Mouse (Mus musculus) ES-E14 (cell line): ENCODE data around the gene Kif1c. TPM values are rescaled to one million over a fixed set of nuclear protein-coding genes. Genes with fewer than 3 reads are reported as not detected.

ENCODE experiments used
- DNase-seq: peaks from one replicate; pipeline ENCODE4 v3.0.0-alpha.2; 2013; ENCODE audit warnings: low read depth, low spot score
- H3K27ac ChIP-seq: 2 replicates; pipeline ENCODE4 v1.5.1; 2012; ENCODE audit warnings: low read depth, mild to moderate bottlenecking, low read length, moderate library complexity, mixed read lengths; ENCODE audit not compliant: poor library complexity, insufficient read depth, severe bottlenecking
- H3K36me3 ChIP-seq: 2 replicates; pipeline ENCODE4 v1.6.1; 2012; ENCODE audit warnings: mild to moderate bottlenecking, low read length, moderate library complexity, mixed read lengths; ENCODE audit not compliant: control insufficient read depth, poor library complexity, insufficient read depth, severe bottlenecking
- H3K4me1 ChIP-seq, 2 experiments: fragments of 150-350 bp in 1 of 2; sonication (generic) in 1 of 2; 2 replicates each; pipeline ENCODE4 v1.6.1; 2012; ENCODE audit warnings: low read length in 2 of 2, mild to moderate bottlenecking in 1 of 2, mixed read lengths in 1 of 2; ENCODE audit not compliant: control insufficient read depth in 2 of 2, insufficient read depth in 2 of 2, poor library complexity in 1 of 2
- H3K4me3 ChIP-seq, 2 experiments: fragments of 150-350 bp in 1 of 2; sonication (generic) in 1 of 2; 2 replicates each; pipeline ENCODE4 v1.5.1; 2012; ENCODE audit warnings: low read length in 2 of 2, low read depth in 1 of 2, mild to moderate bottlenecking in 1 of 2, mixed read lengths in 1 of 2; ENCODE audit not compliant: insufficient read depth in 1 of 2, poor library complexity in 1 of 2, severe bottlenecking in 1 of 2
- H3K9ac ChIP-seq: 2 replicates; pipeline ENCODE4 v1.6.1; 2012; ENCODE audit warnings: low read depth, mild to moderate bottlenecking, low read length, mixed read lengths; ENCODE audit not compliant: poor library complexity, insufficient read depth, severe bottlenecking
- H3K9me3 ChIP-seq: fragments of 150-350 bp; sonication (generic); 2 replicates; pipeline ENCODE4 v1.6.1; 2012; ENCODE audit warnings: low read depth, mild to moderate bottlenecking, low read length; ENCODE audit not compliant: control insufficient read depth, insufficient read depth
- CHD2 ChIP-seq: IDR thresholded peaks from 2 replicates; pipeline ENCODE4 v1.6.1; 2014; ENCODE audit warnings: mild to moderate bottlenecking, low read depth, low read length, inconsistent platforms
- HCFC1 ChIP-seq: IDR thresholded peaks from 2 replicates; pipeline ENCODE4 v1.6.1; 2012; ENCODE audit warnings: low read length, inconsistent platforms, borderline replicate concordance; ENCODE audit not compliant: insufficient read depth
- MAFK ChIP-seq: IDR thresholded peaks from 2 replicates; pipeline ENCODE4 v1.6.1; 2014; ENCODE audit warnings: mild to moderate bottlenecking, low read depth, low read length, inconsistent platforms; ENCODE audit not compliant: insufficient read depth
- ZC3H11A ChIP-seq: IDR thresholded peaks from 2 replicates; pipeline ENCODE4 v1.6.1; 2012; ENCODE audit warnings: low read depth, mild to moderate bottlenecking, inconsistent platforms, low read length, borderline replicate concordance
- ZNF384 ChIP-seq: IDR thresholded peaks from 2 replicates; pipeline ENCODE4 v1.6.1; 2012; ENCODE audit warnings: low read depth, low read length, inconsistent platforms
- in situ Hi-C, 2 experiments: fragments of 600-800 bp; cut with MboI; formaldehyde crosslinking; loops; one replicate each; pipeline ENCODE4 v1.15.1; 2025; ENCODE audit warnings: low sequenced_read_pairs in 2 of 2, inconsistent platforms in 1 of 2; ENCODE audit not compliant: unreplicated experiment in 2 of 2
- total RNA-seq: library from RNA; depleted of rRNA; stranded (reverse); fragments of 300-350 nt; gene quantifications from 2 replicates; pipeline ENCODE4 v1.2.3, GENCODE M21; 2012

Kif1c gene
- total RNA-seq, 1 experiment = 29.2 TPM

DNA sequence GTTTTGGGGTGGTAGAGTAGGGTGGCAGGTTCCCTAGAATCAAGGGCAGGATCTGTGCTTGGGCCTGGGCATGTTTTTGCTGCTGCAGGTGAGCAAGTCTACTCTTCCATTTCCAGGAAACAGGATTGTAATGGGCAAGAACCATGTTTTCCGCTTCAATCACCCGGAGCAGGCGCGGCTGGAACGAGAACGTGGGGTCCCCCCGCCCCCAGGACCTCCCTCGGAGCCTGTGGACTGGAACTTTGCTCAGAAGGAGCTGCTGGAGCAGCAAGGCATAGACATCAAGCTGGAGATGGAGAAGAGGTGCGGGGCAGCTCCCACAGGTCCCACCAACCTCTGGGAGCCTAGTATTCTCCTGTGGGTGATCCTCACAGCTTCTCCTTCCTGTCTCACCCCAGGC, 24.4 kb downstream of the Kif1c start:
- no peaks in the 10 kb centered on the region for H3K4me1 ChIP-seq
- no peak overlapping the region for H3K9ac ChIP-seq
- H3K4me3 ChIP-seq = no peak overlapping the region
- no peaks in the 10 kb centered on the region for H3K9me3 ChIP-seq
- H3K27ac ChIP-seq = no peak overlapping the region
- in situ Hi-C loops = no loop called here
- no peak for TF ChIP-seq HCFC1
- TF ChIP-seq MAFK = no peak
- no peak for TF ChIP-seq ZC3H11A
- no peak for TF ChIP-seq ZNF384
- no peak for TF ChIP-seq CHD2
- no peak for DNase-seq
- peaks cover 54% of the 10 kb centered on the region for H3K36me3 ChIP-seq

DNA sequence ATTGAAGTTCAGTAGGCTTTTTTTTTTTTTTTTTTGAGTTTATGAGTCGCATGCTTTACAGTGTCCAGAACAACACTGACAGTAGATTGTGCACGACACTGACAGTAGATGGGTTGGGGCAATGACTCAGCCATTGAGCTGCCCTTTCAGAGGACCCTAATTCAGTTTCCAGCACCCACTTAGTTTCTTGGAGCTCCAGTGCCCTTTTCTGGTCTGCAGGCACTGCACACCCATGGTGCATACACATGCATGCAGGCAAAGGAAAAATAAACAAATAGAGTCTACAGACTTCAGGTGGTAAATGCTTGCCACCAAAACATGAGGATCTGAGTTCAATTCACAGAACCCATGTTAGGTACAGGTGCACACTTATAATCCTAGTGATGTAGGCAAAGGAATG, 26.2 kb downstream of the Kif1c start:
- Histone ChIP-seq H3K4me3 (no peak overlapping the region; a peak in 1 of 4 replicates), H3K36me3 (peaks cover 46% of the 10 kb centered on the region), H3K4me1 (no peaks in the 10 kb centered on the region), H3K9ac (no peak overlapping the region), H3K27ac (no peak overlapping the region), H3K9me3 (no peaks in the 10 kb centered on the region)
- DNase-seq = no peak
- TF ChIP-seq ZNF384 (no peak), MAFK (no peak), ZC3H11A (no peak), CHD2 (no peak), HCFC1 (no peak)
- in situ Hi-C loops = no loop called here

DNA sequence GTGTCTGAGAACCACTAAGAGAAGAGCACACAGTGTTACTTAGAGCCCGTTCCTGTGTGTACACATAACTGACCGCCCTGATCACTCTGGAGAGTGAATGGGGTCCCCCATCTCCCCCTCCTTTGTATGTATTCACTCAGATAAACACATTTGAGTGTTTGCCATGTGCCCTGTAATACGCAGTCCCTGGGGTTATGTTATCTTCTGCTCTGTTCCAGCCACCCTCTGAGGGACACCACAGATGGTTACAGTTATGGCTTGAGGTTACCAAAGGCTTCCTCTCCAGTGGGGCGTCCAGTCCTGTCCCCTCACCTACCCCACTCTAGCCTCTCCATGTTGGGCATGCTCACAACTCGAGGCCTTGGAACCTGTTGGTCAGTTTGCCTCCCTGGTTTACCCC, 27.0 kb downstream of the Kif1c start:
- H3K4me3 ChIP-seq = no peak overlapping the region
- no peak overlapping the region for H3K9ac ChIP-seq
- no peak for DNase-seq
- peaks cover 44% of the 10 kb centered on the region for H3K36me3 ChIP-seq
- no peak overlapping the region for H3K27ac ChIP-seq
- in situ Hi-C loops = no loop called here
- H3K9me3 ChIP-seq = no peaks in the 10 kb centered on the region
- TF ChIP-seq ZC3H11A = no peak
- TF ChIP-seq CHD2 = no peak
- no peak for TF ChIP-seq HCFC1
- TF ChIP-seq ZNF384 = no peak
- TF ChIP-seq MAFK = no peak
- H3K4me1 ChIP-seq = no peaks in the 10 kb centered on the region

DNA sequence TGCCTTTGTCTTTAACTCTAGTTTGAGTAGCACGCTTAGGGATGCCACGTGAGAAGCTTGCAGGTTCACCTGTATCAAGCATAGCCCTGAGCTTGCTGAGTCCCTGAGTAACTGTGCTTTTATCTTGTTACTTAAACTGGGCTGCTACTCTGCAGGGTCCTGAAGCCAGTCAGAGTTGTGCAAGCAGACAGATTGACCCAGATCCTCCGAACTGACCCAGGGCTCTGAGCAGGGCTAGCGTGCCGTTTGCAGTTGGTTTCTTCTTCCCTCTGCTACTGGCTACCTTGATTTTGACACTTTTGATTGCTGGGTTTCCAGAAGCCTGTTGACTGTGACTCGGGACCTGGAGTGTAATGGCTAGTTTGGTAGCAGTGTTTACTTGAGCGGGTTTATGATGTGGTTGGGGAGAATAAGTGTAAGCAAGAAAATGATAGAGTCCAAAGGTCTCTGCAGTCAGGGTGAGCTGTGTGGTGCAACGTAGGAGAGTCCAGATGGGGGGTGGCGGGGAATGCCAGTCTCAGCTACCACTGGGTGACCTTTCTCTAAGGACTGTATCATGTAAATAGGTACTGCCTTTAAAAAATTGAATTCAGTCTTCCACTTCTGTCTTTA, 30.2 kb downstream of the Kif1c start:
- H3K9me3 ChIP-seq = no peaks in the 10 kb centered on the region
- TF ChIP-seq CHD2 = no peak
- TF ChIP-seq HCFC1 = no peak
- no peak for TF ChIP-seq ZNF384
- TF ChIP-seq ZC3H11A = no peak
- no peak overlapping the region for H3K4me3 ChIP-seq
- H3K36me3 ChIP-seq = peaks cover 26% of the 10 kb centered on the region
- H3K4me1 ChIP-seq = no peaks in the 10 kb centered on the region; a peak in 1 of 4 replicates
- H3K27ac ChIP-seq = no peak overlapping the region
- in situ Hi-C loops = no loop called here
- no peak for DNase-seq
- H3K9ac ChIP-seq = no peak overlapping the region

DNA sequence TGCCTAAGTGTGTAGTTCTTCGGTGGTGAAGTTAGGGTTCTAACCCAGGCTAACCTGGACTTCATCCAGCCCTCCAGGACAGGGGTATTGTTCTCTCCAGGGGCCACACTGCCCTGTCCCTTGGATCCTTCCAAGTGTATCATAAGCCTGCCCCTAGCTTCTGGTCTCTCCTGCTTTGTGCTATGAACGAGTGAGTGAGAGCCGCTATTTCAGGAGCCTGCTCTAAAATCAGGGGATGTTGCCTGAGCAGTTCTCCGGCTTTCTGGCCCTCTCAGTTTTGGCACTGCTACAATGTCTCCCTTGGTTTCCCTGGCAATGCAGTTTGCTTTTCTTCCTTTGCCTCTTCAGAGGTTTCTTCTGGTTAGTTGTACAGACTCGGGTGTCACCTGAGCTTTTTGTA, 30.8 kb downstream of the Kif1c start:
- in situ Hi-C loops = no loop called here

More for the DNA sequence above, 30.8 kb downstream of the Kif1c start:
- H3K27ac ChIP-seq = no peak overlapping the region
- H3K4me1 ChIP-seq = no peaks in the 10 kb centered on the region; a peak in 1 of 4 replicates
- no peak overlapping the region for H3K4me3 ChIP-seq
- no peaks in the 10 kb centered on the region for H3K9me3 ChIP-seq
- no peak for TF ChIP-seq MAFK
- no peak for TF ChIP-seq ZC3H11A
- no peak for TF ChIP-seq CHD2
- H3K9ac ChIP-seq = no peak overlapping the region
- DNase-seq = no peak
- peaks cover 22% of the 10 kb centered on the region for H3K36me3 ChIP-seq
